Mouse (Mus musculus) left cerebral cortex, adult 8-10 months (tissue): Measurements from ENCODE around the gene Nosip. TPM values are rescaled to one million over a fixed set of nuclear protein-coding genes. Genes with fewer than 3 reads are reported as not detected.
"Not testable (repeated sequence)": the region's sequence is repeated elsewhere in the genome, so short reads cannot be mapped to it uniquely, and the experiment has no call there.

Experiments used
- DNase-seq, 2 experiments: peaks; one replicate each; pipeline ENCODE4 v3.0.0; 2022; ENCODE audit warnings: low spot score in 2 of 2
- microRNA-seq, 2 experiments: library from miRNA; unstranded; fragments of <30 nt; microRNA quantifications; one replicate each; pipeline ENCODE4 v1.2.0; 2022
- total RNA-seq, 4 experiments: library from RNA; stranded (reverse); gene quantifications; 2 replicates each; pipeline ENCODE4 v1.2.4; 2022

Nosip gene
- total RNA-seq, 4 experiments from 2014 or later, result 50.2 to 61.0 (median 57.9) TPM

GRCm38 (mm10) chr7:45112529-45112928, 50.3 kb downstream of the Nosip start:
- DNase-seq, result no peak

DNA sequence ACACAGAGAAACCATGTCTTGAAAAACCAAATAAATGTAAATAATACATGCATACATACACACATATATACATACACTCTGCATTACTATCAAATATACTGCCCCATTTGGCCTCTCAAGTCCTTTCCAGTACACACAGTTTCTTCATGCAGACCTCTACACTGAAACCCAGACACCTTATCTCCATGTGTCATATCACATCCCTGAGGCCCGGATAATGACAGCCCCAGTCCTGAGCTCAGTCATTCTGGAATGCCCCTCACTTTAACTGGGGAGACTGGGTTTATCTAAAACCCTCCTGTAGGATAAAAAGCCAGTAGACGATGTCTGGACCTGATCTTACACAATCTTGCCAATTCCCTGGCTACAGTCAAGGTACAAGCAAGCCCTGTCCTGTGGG, 51.2 kb downstream of the Nosip start:
- no peak for DNase-seq

DNA sequence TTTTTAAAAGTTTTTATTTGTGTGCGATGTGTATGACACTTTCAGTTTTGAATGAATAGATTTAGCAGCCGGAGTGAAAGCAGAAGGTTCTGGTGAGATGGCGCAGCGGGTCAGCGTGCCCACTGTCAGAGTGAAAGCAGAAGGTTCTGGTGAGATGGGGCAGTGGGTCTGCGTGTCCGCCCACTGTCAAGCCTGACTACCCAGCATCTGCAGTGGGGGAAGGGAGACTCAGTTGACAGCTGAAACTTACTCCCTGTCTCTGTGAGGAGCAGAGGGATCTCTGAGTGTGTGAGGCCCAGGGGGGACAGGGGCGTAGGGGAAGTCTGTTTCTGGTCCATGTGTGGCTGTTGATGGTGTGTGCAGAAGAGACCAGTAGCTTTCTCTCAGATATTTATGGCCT, 55.3 kb downstream of the Nosip start:
- DNase-seq, result no peak

GRCm38 (mm10) chr7:45118336-45118735, 56.1 kb downstream of the Nosip start:
- DNase-seq, result no peak

GRCm38 (mm10) chr7:45119780-45120709, 57.8 kb downstream of the Nosip start:
- no peak for DNase-seq

DNA sequence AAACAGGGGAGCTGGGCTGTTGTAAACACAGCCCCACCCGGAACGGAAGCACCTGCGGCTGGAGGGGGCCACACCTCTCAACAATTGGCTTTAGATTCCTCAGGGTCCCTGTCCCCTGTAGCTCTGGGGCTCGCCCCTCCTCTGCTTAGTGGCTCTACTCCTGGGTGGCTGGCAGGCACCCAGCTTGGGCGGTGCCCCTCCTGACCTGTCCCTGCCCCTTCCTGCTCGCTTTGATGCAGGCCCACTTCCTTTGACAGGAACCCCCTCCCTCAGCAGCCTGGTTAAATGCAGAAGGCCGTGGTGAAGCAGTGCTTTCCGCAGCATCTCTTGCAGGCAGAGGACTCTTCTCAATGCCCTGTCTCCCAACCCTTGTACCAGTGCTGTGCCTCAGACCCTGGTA, 59.2 kb downstream of the Nosip start:
- DNase-seq, result no peak

GRCm38 (mm10) chr7:45121966-45122365, 59.7 kb downstream of the Nosip start:
- no peak for DNase-seq

DNA sequence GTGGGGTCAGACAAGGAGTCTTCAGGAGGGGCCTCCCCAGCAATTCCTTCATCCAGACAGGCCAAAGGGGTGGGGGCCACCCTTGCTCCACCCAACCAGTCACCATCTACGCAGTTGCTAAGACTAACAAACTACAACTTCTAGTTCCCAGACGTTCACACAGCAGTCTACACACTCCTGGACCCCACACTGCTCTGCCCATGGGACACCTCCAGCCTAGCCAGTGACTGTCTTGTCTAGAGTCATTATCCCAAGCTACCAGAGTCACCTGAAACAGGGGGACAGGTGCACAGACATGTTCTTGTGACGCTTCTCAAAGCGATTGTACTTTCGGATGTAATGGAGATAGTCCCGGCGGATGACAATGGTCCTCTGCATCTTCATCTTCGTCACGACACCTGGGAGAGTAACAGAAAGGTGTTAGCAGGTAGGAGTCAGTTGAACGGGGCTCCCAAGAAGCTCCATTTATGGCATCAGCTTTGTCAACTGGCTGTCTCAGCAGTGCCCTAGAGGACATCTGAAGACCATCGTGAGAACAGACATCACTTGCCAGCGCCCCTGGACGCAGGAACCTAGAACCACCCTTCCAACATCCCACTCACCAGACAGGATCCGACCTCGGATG, 60.4 kb downstream of the Nosip start:
- no peak for DNase-seq

- no peak for DNase-seq
These were observed 60.9 kb downstream of the Nosip start for GRCm38 (mm10) chr7:45123186-45123570.

GRCm38 (mm10) chr7:45124224-45125143, 62.3 kb downstream of the Nosip start, which contains the start of gene Rps11:
Gene Rps11 (minus strand): TSS chr7:45124439.
- DNase-seq, result peak; percentile 96 to 98

GRCm38 (mm10) chr7:45125144-45125600, 62.9 kb downstream of the Nosip start:
- DNase-seq, result no peak

DNA sequence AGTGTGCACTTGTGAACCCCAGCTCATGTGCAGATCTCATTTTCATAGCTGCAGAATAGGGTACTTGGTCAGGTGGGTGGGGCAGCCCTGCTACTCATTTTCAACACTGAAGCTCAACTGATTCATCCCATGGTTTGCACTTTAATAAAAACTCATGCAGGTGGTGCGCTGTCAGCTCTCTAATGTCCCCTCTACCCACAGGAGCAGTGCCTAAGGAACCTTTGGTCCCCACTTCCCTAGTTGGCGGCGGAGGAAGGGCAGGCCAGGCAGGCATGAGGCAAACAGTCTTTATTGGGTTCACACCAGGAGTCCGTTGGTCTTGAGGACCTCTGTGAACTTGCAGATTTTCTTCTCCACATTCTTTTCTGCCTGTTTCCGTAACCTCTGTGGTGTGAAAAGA, 63.4 kb downstream of the Nosip start:
- not testable (repeated sequence) for DNase-seq

- DNase-seq, result no peak
These were observed 64.1 kb downstream of the Nosip start for GRCm38 (mm10) chr7:45126147-45126843.

GRCm38 (mm10) chr7:45126844-45127699, 64.8 kb downstream of the Nosip start:
- no peak for DNase-seq

Small RNAs within 50 kb of the gene (microRNA-seq; reads per million reads assigned to microRNA genes)
- gene Mir150 (735 to 1,167 reads per million in 2 experiments), gene Mir5121 (10.7 to 16.1 reads per million in 2 experiments), gene Mir7054 (1.8 to 2.5 reads per million in 2 experiments)

Other genes with a start within 250 kb of the Nosip start
- gene Nup62, start 246.3 kb upstream of the Nosip start, total RNA-seq, result 10 to 100 TPM; 28.7 to 31.4 (median 30.2) TPM
- gene Il4i1, start 246.0 kb upstream of the Nosip start, total RNA-seq, result 1 to 10 TPM; 2.1 to 8.4 (median 5.8) TPM
- gene Atf5, start 245.8 kb upstream of the Nosip start, total RNA-seq, result 10 to 100 TPM; 23.8 to 26.8 (median 24.2) TPM
- 10 to 100 TPM; 53.8 to 68.8 (median 64.7) TPM for gene Akt1s1, start 213.4 kb upstream of the Nosip start, total RNA-seq
- gene Tbc1d17, start 213.3 kb upstream of the Nosip start, total RNA-seq, result 10 to 100 TPM; 76.4 to 88.3 (median 82.2) TPM
- 10 to 100 TPM; 23.9 to 27.0 (median 24.4) TPM for gene Pnkp, start 205.3 kb upstream of the Nosip start, total RNA-seq
- 100 to 1,000 TPM; 277 to 305 (median 293) TPM for gene Ptov1, start 192.6 kb upstream of the Nosip start, total RNA-seq
- 10 to 100 TPM; 80.5 to 97.9 (median 88.4) TPM for gene Med25, start 169.7 kb upstream of the Nosip start, total RNA-seq
- 10 to 100 TPM; 21.8 to 28.6 (median 24.0) TPM for gene Fuz, start 166.3 kb upstream of the Nosip start, total RNA-seq
- gene Ap2a1, start 132.9 kb upstream of the Nosip start, total RNA-seq, result 100 to 1,000 TPM; 312 to 359 (median 323) TPM
- gene Tsks, start 119.2 kb upstream of the Nosip start, total RNA-seq, result 1 to 10 TPM; 2.0 to 2.5 (median 2.2) TPM
- gene Cpt1c, start 87.6 kb upstream of the Nosip start, total RNA-seq, result 100 to 1,000 TPM in 1 of 4 experiments, 10 to 100 TPM in 3; 95.5 to 101 (median 98.3) TPM
- gene Prmt1, start 75.9 kb upstream of the Nosip start, total RNA-seq, result 100 to 1,000 TPM; 153 to 178 (median 175) TPM
- 10 to 100 TPM; 23.6 to 42.1 (median 32.8) TPM for gene Irf3, start 64.8 kb upstream of the Nosip start, total RNA-seq
- gene Bcl2l12, start 63.7 kb upstream of the Nosip start, total RNA-seq, result 1 to 10 TPM; 2.3 to 5.1 (median 2.8) TPM
- 100 to 1,000 TPM; 164 to 171 (median 170) TPM for gene Scaf1, start 46.1 kb upstream of the Nosip start, total RNA-seq
- 10 to 100 TPM; 13.7 to 18.8 (median 14.7) TPM for gene Rras, start 44.5 kb upstream of the Nosip start, total RNA-seq
- gene Prr12, start 9.5 kb upstream of the Nosip start, total RNA-seq, result 10 to 100 TPM; 68.5 to 73.4 (median 71.5) TPM
- gene Prrg2, start 248 bp downstream of the Nosip start, total RNA-seq, result 10 to 100 TPM in 1 of 4 experiments, 1 to 10 TPM in 3; 6.7 to 11.5 (median 8.2) TPM
- gene Rcn3, start 29.8 kb downstream of the Nosip start, total RNA-seq, result 1 to 10 TPM; 5.7 to 8.3 (median 5.9) TPM
- 10 to 100 TPM; 18.6 to 21.9 (median 19.9) TPM for gene Fcgrt, start 41.4 kb downstream of the Nosip start, total RNA-seq
- gene Rps11, start 62.0 kb downstream of the Nosip start, total RNA-seq, result 100 to 1,000 TPM; 467 to 554 (median 521) TPM
- gene Rpl13a, start 66.3 kb downstream of the Nosip start, total RNA-seq, result 100 to 1,000 TPM; 804 to 903 (median 864) TPM
- not detected for gene Gm45713, start 73.8 kb downstream of the Nosip start, total RNA-seq
- gene Flt3l, start 74.0 kb downstream of the Nosip start, total RNA-seq, result 1 to 10 TPM; 6.5 to 8.2 (median 7.5) TPM
- 10 to 100 TPM; 41.4 to 49.3 (median 45.2) TPM for gene Pih1d1, start 91.9 kb downstream of the Nosip start, total RNA-seq
- gene Aldh16a1, start 92.2 kb downstream of the Nosip start, total RNA-seq, result 10 to 100 TPM; 17.9 to 20.9 (median 19.8) TPM
- gene Slc17a7, start 101.5 kb downstream of the Nosip start, total RNA-seq, result 1,000 to 10,000 TPM; 1,001 to 1,087 (median 1,026) TPM
- under 1 TPM in 1 of 4 experiments, not detected in 3; 0.34 TPM for gene Gfy, start 117.1 kb downstream of the Nosip start, total RNA-seq
- under 1 TPM in 1 of 4 experiments, not detected in 3; 0.80 TPM for gene Pth2, start 118.6 kb downstream of the Nosip start, total RNA-seq
- 1 to 10 TPM; 4.3 to 6.4 (median 5.4) TPM for gene Ccdc155, start 142.5 kb downstream of the Nosip start, total RNA-seq
- 10 to 100 TPM; 23.1 to 31.5 (median 26.8) TPM for gene Dkkl1, start 149.7 kb downstream of the Nosip start, total RNA-seq
- 1 to 10 TPM; 2.0 to 5.1 (median 3.0) TPM for gene Tead2, start 153.3 kb downstream of the Nosip start, total RNA-seq
- gene Cd37, start 176.7 kb downstream of the Nosip start, total RNA-seq, result 10 to 100 TPM in 2 of 4 experiments, 1 to 10 TPM in 2; 5.0 to 18.9 (median 11.9) TPM
- gene Slc6a16, start 178.7 kb downstream of the Nosip start, total RNA-seq, result 1 to 10 TPM; 1.6 to 2.6 (median 2.1) TPM
- under 1 TPM in 3 of 4 experiments, not detected in 1; 0.19 to 0.55 (median 0.34) TPM for gene Slc6a21, start 215.1 kb downstream of the Nosip start, total RNA-seq